Mouse (Mus musculus) erythroblast, embryonic 14.5 days (primary cell): ENCODE measurements around the gene Eva1c. TPM values are rescaled to one million over a fixed set of nuclear protein-coding genes. Genes with fewer than 3 reads are reported as not detected.
A peak's percentile ranks its signal among the peaks of the same experiment; 100 is the strongest.

Experiments
- H3K27me3 ChIP-seq: 2 replicates; pipeline ENCODE4 v1.6.1; 2012; ENCODE audit warnings: inconsistent platforms; ENCODE audit not compliant: control insufficient read depth
- H3K36me3 ChIP-seq: 2 replicates; pipeline ENCODE4 v1.6.1; 2012; ENCODE audit warnings: mild to moderate bottlenecking, inconsistent platforms; ENCODE audit not compliant: control insufficient read depth
- H3K4me1 ChIP-seq: 2 replicates; pipeline ENCODE4 v1.6.1; 2012; ENCODE audit warnings: inconsistent platforms; ENCODE audit not compliant: control insufficient read depth
- H3K4me3 ChIP-seq: replicated peaks from 2 replicates; pipeline ENCODE3; 2012; ENCODE audit warnings: moderate library complexity, mild to moderate bottlenecking, inconsistent platforms
- H3K9me3 ChIP-seq: 2 replicates; pipeline ENCODE4 v1.6.1; 2012; ENCODE audit warnings: low read length, inconsistent platforms, mixed read lengths; ENCODE audit not compliant: control insufficient read depth
- GATA1 ChIP-seq: IDR thresholded peaks from 2 replicates; pipeline ENCODE4 v1.6.1; 2012; ENCODE audit warnings: low read length, inconsistent platforms, mixed read lengths
- TAL1 ChIP-seq: IDR thresholded peaks from 3 replicates; pipeline ENCODE4 v1.6.1; 2012; ENCODE audit warnings: low read length, inconsistent platforms, mixed read lengths
- polyA plus RNA-seq: library from polyadenylated mRNA; stranded (reverse); fragments of >175 nt; gene quantifications from 2 replicates; pipeline ENCODE4 v1.2.3, GENCODE M21; 2012

Eva1c gene
- polyA plus RNA-seq, 1 experiment, result 0.55 TPM

GRCm38 (mm10) chr16:90798848-90799247 lies 27.7 kb upstream of the Eva1c start:
- TF ChIP-seq TAL1 (no peak), GATA1 (no peak)
- Histone ChIP-seq H3K4me1 (no peaks in the 10 kb centered on the region; the same call in 1 of the 2 replicates), H3K27me3 (no peaks in the 10 kb centered on the region), H3K36me3 (peaks cover 89% of the 10 kb centered on the region), H3K9me3 (no peaks in the 10 kb centered on the region), H3K4me3 (no peak overlapping the region)

GRCm38 (mm10) chr16:90799840-90800239 lies 26.7 kb upstream of the Eva1c start:
- Histone ChIP-seq H3K4me1 (no peaks in the 10 kb centered on the region; the same call in 1 of the 2 replicates), H3K36me3 (peaks cover 91% of the 10 kb centered on the region), H3K4me3 (no peak overlapping the region), H3K9me3 (no peaks in the 10 kb centered on the region), H3K27me3 (no peaks in the 10 kb centered on the region)
- TF ChIP-seq TAL1, result no peak
- TF ChIP-seq GATA1, result no peak

- Histone ChIP-seq H3K4me1 (peaks cover 12% of the 10 kb centered on the region), H3K27me3 (no peaks in the 10 kb centered on the region), H3K9me3 (no peaks in the 10 kb centered on the region), H3K36me3 (peaks cover 89% of the 10 kb centered on the region), H3K4me3 (no peak overlapping the region)
- TF ChIP-seq GATA1, result no peak
- TF ChIP-seq TAL1, result no peak
These were observed 25.3 kb upstream of the Eva1c start for GRCm38 (mm10) chr16:90801251-90801650.

GRCm38 (mm10) chr16:90801928-90802327 lies 24.6 kb upstream of the Eva1c start:
- Histone ChIP-seq H3K9me3 (no peaks in the 10 kb centered on the region), H3K4me3 (no peak overlapping the region), H3K36me3 (peaks cover 84% of the 10 kb centered on the region), H3K27me3 (no peaks in the 10 kb centered on the region), H3K4me1 (peaks cover 14% of the 10 kb centered on the region)
- TF ChIP-seq TAL1 (no peak), GATA1 (no peak)

GRCm38 (mm10) chr16:90804466-90804865 lies 22.1 kb upstream of the Eva1c start:
- H3K36me3 ChIP-seq, result peaks cover 74% of the 10 kb centered on the region
- no peaks in the 10 kb centered on the region for H3K9me3 ChIP-seq
- H3K27me3 ChIP-seq, result no peaks in the 10 kb centered on the region
- peaks cover 36% of the 10 kb centered on the region for H3K4me1 ChIP-seq
- H3K4me3 ChIP-seq, result no peak overlapping the region
- TF ChIP-seq GATA1, result no peak
- TF ChIP-seq TAL1, result no peak

- H3K4me3 ChIP-seq, result peak within 1 kb of the TSS; percentile 91
- peaks cover 24% of the 10 kb centered on the region for H3K36me3 ChIP-seq
- H3K4me1 ChIP-seq, result peaks cover 52% of the 10 kb centered on the region
- no peaks in the 10 kb centered on the region for H3K9me3 ChIP-seq
- peaks cover 22% of the 10 kb centered on the region for H3K27me3 ChIP-seq
- TF ChIP-seq GATA1, result no peak; the same call in 1 of the 2 replicates
- TF ChIP-seq TAL1, result no peak
These were observed 16.4 kb upstream of the Eva1c start, which contains the start of gene Urb1 for GRCm38 (mm10) chr16:90809975-90810715. Gene Urb1 (minus strand): TSS chr16:90810413.

GRCm38 (mm10) chr16:90810716-90811256 lies 15.7 kb upstream of the Eva1c start:
- H3K36me3 ChIP-seq, result peaks cover 17% of the 10 kb centered on the region
- H3K4me3 ChIP-seq, result peak overlapping the region; percentile 91
- TF ChIP-seq TAL1 (no peak), GATA1 (no peak)

GRCm38 (mm10) chr16:90812086-90812485 lies 14.4 kb upstream of the Eva1c start:
- Histone ChIP-seq H3K4me3 (no peak overlapping the region), H3K9me3 (no peaks in the 10 kb centered on the region), H3K4me1 (peaks cover 39% of the 10 kb centered on the region), H3K36me3 (peaks cover 12% of the 10 kb centered on the region), H3K27me3 (peaks cover 32% of the 10 kb centered on the region)
- TF ChIP-seq GATA1, result no peak
- no peak for TF ChIP-seq TAL1

More at GRCm38 (mm10) chr16:90810716-90811256, 15.7 kb upstream of the Eva1c start:
- H3K27me3 ChIP-seq, result peaks cover 25% of the 10 kb centered on the region
- peaks cover 45% of the 10 kb centered on the region for H3K4me1 ChIP-seq
- H3K9me3 ChIP-seq, result no peaks in the 10 kb centered on the region

- no peak for TF ChIP-seq GATA1
- no peaks in the 10 kb centered on the region for H3K36me3 ChIP-seq
- H3K27me3 ChIP-seq, result peaks cover 54% of the 10 kb centered on the region
These were observed 6.2 kb upstream of the Eva1c start for GRCm38 (mm10) chr16:90820326-90820725.

More at GRCm38 (mm10) chr16:90820326-90820725, 6.2 kb upstream of the Eva1c start:
- H3K4me3 ChIP-seq, result no peak overlapping the region
- H3K4me1 ChIP-seq, result peaks cover 57% of the 10 kb centered on the region
- no peaks in the 10 kb centered on the region for H3K9me3 ChIP-seq
